Mouse (Mus musculus): ENCODE measurements around the gene Wbp1.

Wbp1 gene

GRCm38 (mm10) chr6:83083497-83083896 lies 37.9 kb downstream of the Wbp1 start:
- DNase-seq (ENCODE audit: low spot score): no peak

GRCm38 (mm10) chr6:83080210-83080609 lies 41.1 kb downstream of the Wbp1 start:
- DNase-seq (ENCODE audit: low spot score): no peak

DNA sequence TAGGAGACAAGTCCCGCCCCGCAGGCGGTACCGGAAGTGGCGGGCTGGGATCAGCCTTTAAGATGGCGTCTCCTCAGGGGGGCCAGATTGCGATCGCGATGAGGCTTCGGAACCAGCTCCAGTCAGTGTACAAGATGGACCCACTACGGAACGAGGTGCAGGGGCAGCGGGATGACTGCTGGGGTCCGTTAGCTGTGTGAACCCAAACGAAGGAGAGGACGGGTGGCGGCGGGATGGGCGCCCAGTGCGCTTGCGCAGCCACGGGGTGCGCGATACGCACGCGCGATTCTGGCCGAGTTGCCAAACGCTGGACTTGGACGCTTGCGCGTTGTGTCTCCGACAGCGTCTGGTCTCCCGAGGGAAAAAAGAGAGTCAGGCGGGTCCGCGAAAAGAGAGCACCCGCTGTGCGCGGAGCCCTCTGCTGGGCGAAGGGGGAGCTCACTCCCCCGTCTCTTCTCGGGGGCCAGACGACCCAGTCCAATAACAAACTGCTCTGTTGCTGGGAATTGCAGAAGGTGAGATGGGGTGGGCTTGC lies 43.0 kb downstream of the Wbp1 start:
- peak; percentile 98 for DNase-seq (ENCODE audit: low spot score)

GRCm38 (mm10) chr6:83077630-83078323 lies 43.6 kb downstream of the Wbp1 start, which contains the start of gene Pcgf1:
Gene Pcgf1 (plus strand): TSS chr6:83077869.
- DNase-seq (ENCODE audit: low spot score): no peak

DNA sequence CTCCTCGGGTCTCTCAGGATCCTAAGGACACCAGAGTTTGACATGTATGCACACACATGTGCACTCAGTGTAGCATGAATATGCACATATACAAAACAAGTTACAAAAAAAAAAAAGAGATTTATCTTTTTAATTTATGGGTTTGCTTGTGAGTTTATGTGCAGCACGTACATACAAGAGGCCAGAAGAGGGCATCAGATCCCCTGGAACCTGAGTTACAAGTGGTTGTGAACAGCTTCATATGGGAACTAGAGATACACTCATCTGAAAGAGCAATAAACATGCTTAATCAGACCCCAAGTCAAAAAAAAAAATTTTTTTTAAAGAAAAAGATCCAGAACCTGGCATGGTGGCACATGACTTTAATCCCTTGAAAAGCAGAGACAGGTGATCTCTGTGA lies 46.4 kb downstream of the Wbp1 start:
- DNase-seq (ENCODE audit: low spot score): no peak

GRCm38 (mm10) chr6:83071220-83071619 lies 50.1 kb downstream of the Wbp1 start:
- DNase-seq (ENCODE audit: low spot score): no peak

DNA sequence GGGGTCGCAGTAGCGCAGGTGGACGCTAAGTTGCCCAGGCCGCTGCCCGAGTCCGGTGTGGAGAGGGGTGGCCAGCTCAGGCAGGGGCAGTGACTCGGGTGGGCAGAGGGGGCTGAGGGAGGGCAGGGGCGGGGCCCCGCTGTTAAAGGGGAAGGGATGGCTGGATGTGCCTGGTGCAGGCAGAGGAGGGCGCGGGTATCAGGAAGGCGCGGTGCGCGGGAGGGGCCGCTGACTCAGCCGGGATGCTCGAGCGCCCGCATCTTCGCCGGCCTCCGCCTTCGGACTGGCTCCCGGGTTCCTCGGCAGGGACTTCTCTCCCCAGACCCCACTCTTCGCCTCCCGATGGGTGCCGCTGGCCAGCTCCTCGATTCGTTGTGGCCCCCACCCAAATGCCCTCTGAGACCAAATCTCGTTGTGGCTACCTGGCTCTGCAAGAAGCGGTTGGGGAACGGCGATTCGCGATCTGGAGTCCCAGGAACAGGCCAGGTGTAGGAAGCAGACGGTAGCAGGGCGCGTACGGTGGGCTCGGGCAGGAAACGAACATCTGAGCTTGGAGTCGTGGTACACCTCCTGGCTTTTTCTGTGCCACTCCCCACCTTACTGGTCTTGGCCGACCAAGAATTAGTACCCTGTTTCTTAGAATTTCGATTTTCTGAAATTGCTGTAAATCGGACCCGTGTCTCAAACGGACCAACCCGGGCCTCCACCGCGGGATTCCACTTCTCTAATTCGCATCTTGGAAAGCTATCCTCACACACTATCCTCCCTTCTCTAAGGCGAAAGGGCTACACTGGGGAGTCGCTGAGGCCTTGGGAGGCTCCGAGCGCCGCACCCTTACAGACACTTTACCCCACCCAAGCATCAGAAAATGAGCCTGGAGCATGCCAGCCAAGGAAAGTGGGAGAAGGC lies 50.8 kb downstream of the Wbp1 start:
- DNase-seq (ENCODE audit: low spot score): peak; percentile 40

DNA sequence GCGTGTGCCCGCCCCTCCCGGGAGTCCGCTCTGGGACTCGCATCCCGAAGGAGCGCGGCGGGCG lies 51.3 kb downstream of the Wbp1 start, which contains the start of gene Tlx2:
Gene Tlx2 (minus strand): TSS at position 47 of the 64 bp plus-strand sequence.
- DNase-seq (ENCODE audit: low spot score): no peak

DNA sequence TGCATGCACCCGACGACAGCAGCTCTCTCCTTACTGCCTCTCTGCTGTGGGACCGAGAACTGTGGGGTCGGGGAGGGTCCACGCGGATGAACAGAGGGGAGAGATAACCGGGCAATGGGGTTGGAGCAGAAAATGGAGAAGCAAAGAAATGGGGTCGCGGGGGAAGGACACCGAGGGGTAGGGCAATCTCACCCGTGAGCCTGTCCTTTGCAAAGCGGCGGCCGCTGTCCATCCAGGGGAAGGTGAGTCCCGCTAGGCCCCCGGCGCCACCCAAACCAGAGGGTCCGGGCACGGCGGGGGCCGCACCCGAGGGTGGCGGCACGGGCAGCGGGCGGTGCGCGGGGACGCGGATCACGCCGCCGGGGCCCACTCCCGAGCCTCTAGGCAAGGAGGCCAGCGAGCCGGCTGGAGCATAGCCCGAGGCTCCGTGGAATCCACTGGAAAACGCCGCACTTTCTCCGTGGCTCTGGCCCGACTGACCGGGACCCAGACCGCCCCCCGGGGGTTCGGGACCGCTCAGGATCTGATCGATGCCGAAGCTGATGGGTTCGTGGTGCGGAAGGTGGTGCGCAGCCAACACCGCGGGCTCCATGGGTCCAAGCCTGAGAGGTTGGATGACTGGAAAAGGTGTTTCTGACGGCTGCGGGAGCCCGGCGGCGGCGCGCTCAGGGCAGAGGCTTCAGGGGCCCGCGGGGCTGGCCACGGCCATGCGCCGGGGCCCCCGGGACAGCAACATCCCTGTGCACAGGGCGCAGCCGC lies 51.7 kb downstream of the Wbp1 start:
- no peak for DNase-seq (ENCODE audit: low spot score)
